Mouse (Mus musculus) hindbrain, embryonic 14.5 days (tissue): ENCODE results near the gene 4931409K22Rik. TPM values are rescaled to one million over a fixed set of nuclear protein-coding genes. Genes with fewer than 3 reads are reported as not detected.
A peak's percentile ranks its signal among the peaks of the same experiment; 100 is the strongest.

Source experiments
- ATAC-seq: fragments of 200-750 bp; cut with Nextera tagmentation; 2 replicates; pipeline ENCODE4 v1.8.0; 2017; ENCODE audit warnings: moderate number of reproducible peaks, mild to moderate bottlenecking, moderate TSS enrichment, moderate library complexity; ENCODE audit not compliant: low FRiP score
- DNase-seq: peaks from one replicate; pipeline ENCODE4 v3.0.0-alpha.2; 2015; ENCODE audit warnings: low spot score
- H3K27ac ChIP-seq: fragments of 300-500 bp; sonication (generic); 2 replicates; pipeline ENCODE4 v1.5.1; 2014; ENCODE audit warnings: mild to moderate bottlenecking, moderate library complexity
- H3K27me3 ChIP-seq: fragments of 300-500 bp; sonication (generic); 2 replicates; pipeline ENCODE4 v1.6.1; 2014; ENCODE audit warnings: mild to moderate bottlenecking, low read length, mixed read lengths; ENCODE audit not compliant: control insufficient read depth, insufficient read depth
- H3K36me3 ChIP-seq: fragments of 300-500 bp; sonication (generic); replicated peaks from 2 replicates; pipeline ENCODE4 v1.6.1; 2014; ENCODE audit not compliant: control insufficient read depth, insufficient read depth
- H3K4me1 ChIP-seq: fragments of 300-500 bp; sonication (generic); replicated peaks from 2 replicates; pipeline ENCODE4 v1.6.1; 2014; ENCODE audit warnings: antibody characterized with exemption, low read length, mixed read lengths; ENCODE audit not compliant: control insufficient read depth, insufficient read depth
- H3K4me2 ChIP-seq: fragments of 300-500 bp; sonication (generic); replicated peaks from 2 replicates; pipeline ENCODE4 v1.6.1; 2014; ENCODE audit warnings: mild to moderate bottlenecking, moderate library complexity
- H3K4me3 ChIP-seq: fragments of 300-500 bp; sonication (generic); replicated peaks from 2 replicates; pipeline ENCODE4 v1.5.1; 2014; ENCODE audit warnings: mild to moderate bottlenecking, low read length
- H3K9ac ChIP-seq: fragments of 300-500 bp; sonication (generic); 2 replicates; pipeline ENCODE4 v1.6.1; 2014
- H3K9me3 ChIP-seq: fragments of 300-500 bp; sonication (generic); 2 replicates; pipeline ENCODE4 v1.6.1; 2016; ENCODE audit warnings: low read length; ENCODE audit not compliant: control insufficient read depth
- WGBS: fragments of 180-500 bp; shearing (Covaris S2); extraction: QIAGEN DNeasy Blood & Tissue Kit; methylation state at CpG from one replicate; pipeline ENCODE4 v1.1.7; 2014; 5-methylcytosine and 5-hydroxymethylcytosine counted together
- polyA plus RNA-seq: library from polyadenylated mRNA; unstranded; fragments of >200 nt; fragmentation: Nextera tagmentation; extraction: Ambion mirVana; gene quantifications from 2 replicates; pipeline ENCODE4 v1.2.1, GENCODE M21; 2014

Gene 4931409K22Rik
- 0.10 and 0.19 TPM in 2 replicates for polyA plus RNA-seq

GRCm38 (mm10) chr5:24556709-24557108 lies at the start of gene 4931409K22Rik:
Gene 4931409K22Rik, minus strand, starts transcription at chr5:24556809.
- no peaks in the 10 kb centered on the region for H3K9me3 ChIP-seq
- DNase-seq (no peak), ATAC-seq (no peak)
- H3K9ac ChIP-seq, result no peak within 1 kb of the TSS
- H3K4me1 ChIP-seq, result no peaks in the 10 kb centered on the region
- no peak within 1 kb of the TSS for H3K4me2 ChIP-seq
- no peak within 1 kb of the TSS for H3K27ac ChIP-seq
- WGBS, result 75% methylated on average over 2 of the region's 2 CpGs
- H3K4me3 ChIP-seq, result no peak within 1 kb of the TSS
- H3K27me3 ChIP-seq, result no peaks in the 10 kb centered on the region
- H3K36me3 ChIP-seq, result no peaks in the 10 kb centered on the region

GRCm38 (mm10) chr5:24605980-24606665 lies 49.5 kb upstream of the 4931409K22Rik start:
- Histone ChIP-seq H3K9ac (peak overlapping the region; percentile 75), H3K27me3 (no peaks in the 10 kb centered on the region), H3K36me3 (no peaks in the 10 kb centered on the region), H3K9me3 (no peaks in the 10 kb centered on the region), H3K27ac (peak overlapping the region; percentile 97), H3K4me3 (peak overlapping the region; percentile 52), H3K4me2 (peak overlapping the region; percentile 95), H3K4me1 (peaks cover 49% of the 10 kb centered on the region)
- ATAC-seq, result no peak
- DNase-seq, result no peak
- WGBS, result 12% methylated on average over 14 of the region's 14 CpGs

- WGBS, result 4% methylated on average over 6 of the region's 6 CpGs
- H3K36me3 ChIP-seq, result no peaks in the 10 kb centered on the region
- ATAC-seq (no peak), DNase-seq (no peak)
- peak overlapping the region; percentile 52 for H3K4me3 ChIP-seq
- H3K4me2 ChIP-seq, result peak overlapping the region; percentile 95
- H3K4me1 ChIP-seq, result peaks cover 55% of the 10 kb centered on the region
- peak overlapping the region; percentile 97 for H3K27ac ChIP-seq
- no peaks in the 10 kb centered on the region for H3K27me3 ChIP-seq
- H3K9ac ChIP-seq, result peak overlapping the region; percentile 75
- H3K9me3 ChIP-seq, result no peaks in the 10 kb centered on the region
Measured at GRCm38 (mm10) chr5:24605321-24605979, 48.8 kb upstream of the 4931409K22Rik start.

- Histone ChIP-seq H3K4me2 (peak overlapping the region; percentile 95), H3K4me3 (peak overlapping the region; percentile 52), H3K9me3 (no peaks in the 10 kb centered on the region), H3K27ac (peak overlapping the region; percentile 97), H3K36me3 (no peaks in the 10 kb centered on the region), H3K4me1 (peaks cover 60% of the 10 kb centered on the region), H3K27me3 (no peaks in the 10 kb centered on the region), H3K9ac (peak overlapping the region; percentile 75)
- 0% methylated on average over 35 of the region's 46 CpGs for WGBS
- DNase-seq (peak; percentile 76), ATAC-seq (peak; percentile 75)
Measured at GRCm38 (mm10) chr5:24604656-24605100, 48.1 kb upstream of the 4931409K22Rik start.

GRCm38 (mm10) chr5:24604080-24604655 lies 47.6 kb upstream of the 4931409K22Rik start:
- peak overlapping the region; percentile 97 for H3K27ac ChIP-seq
- H3K9ac ChIP-seq, result peak overlapping the region; percentile 75
- no peak for DNase-seq
- WGBS, result 17% methylated on average over 12 of the region's 12 CpGs
- H3K4me1 ChIP-seq, result peaks cover 64% of the 10 kb centered on the region
- H3K9me3 ChIP-seq, result no peaks in the 10 kb centered on the region
- H3K4me2 ChIP-seq, result peak overlapping the region; percentile 95
- H3K4me3 ChIP-seq, result peak overlapping the region; percentile 52
- H3K36me3 ChIP-seq, result no peaks in the 10 kb centered on the region
- no peak for ATAC-seq
- no peaks in the 10 kb centered on the region for H3K27me3 ChIP-seq

GRCm38 (mm10) chr5:24603431-24604010 lies 46.9 kb upstream of the 4931409K22Rik start:
- peak overlapping the region; percentile 95 for H3K4me2 ChIP-seq
- H3K9ac ChIP-seq, result peak overlapping the region; percentile 87
- H3K27ac ChIP-seq, result peak overlapping the region; percentile 97
- DNase-seq (no peak), ATAC-seq (no peak)
- H3K36me3 ChIP-seq, result no peaks in the 10 kb centered on the region
- H3K4me1 ChIP-seq, result peaks cover 71% of the 10 kb centered on the region
- H3K4me3 ChIP-seq, result peak overlapping the region; percentile 54
- H3K27me3 ChIP-seq, result no peaks in the 10 kb centered on the region
- H3K9me3 ChIP-seq, result no peaks in the 10 kb centered on the region
- WGBS, result 61% methylated on average over 8 of the region's 8 CpGs

GRCm38 (mm10) chr5:24602751-24603343 lies 46.2 kb upstream of the 4931409K22Rik start:
- peak overlapping the region; percentile 95 for H3K4me2 ChIP-seq
- no peaks in the 10 kb centered on the region for H3K9me3 ChIP-seq
- H3K27ac ChIP-seq, result peak overlapping the region; percentile 97
- H3K36me3 ChIP-seq, result no peaks in the 10 kb centered on the region
- ATAC-seq (peak; percentile 13; the same call in 1 of the 2 replicates), DNase-seq (peak; percentile 67)
- H3K4me3 ChIP-seq, result peak overlapping the region; percentile 54
- WGBS, result under 1% methylated on average over 16 of the region's 16 CpGs
- H3K4me1 ChIP-seq, result peaks cover 78% of the 10 kb centered on the region
- no peaks in the 10 kb centered on the region for H3K27me3 ChIP-seq
- peak overlapping the region; percentile 87 for H3K9ac ChIP-seq

GRCm38 (mm10) chr5:24601911-24602750 lies 45.5 kb upstream of the 4931409K22Rik start:
- Histone ChIP-seq H3K4me3 (peak overlapping the region; percentile 54), H3K4me2 (peak overlapping the region; percentile 95), H3K9ac (peak overlapping the region; percentile 87), H3K27ac (peak overlapping the region; percentile 97), H3K9me3 (no peaks in the 10 kb centered on the region), H3K36me3 (no peaks in the 10 kb centered on the region), H3K4me1 (peaks cover 82% of the 10 kb centered on the region), H3K27me3 (no peaks in the 10 kb centered on the region)
- ATAC-seq, result peak; percentile 19
- DNase-seq, result peak; percentile 75
- WGBS, result under 1% methylated on average over 68 of the region's 73 CpGs
